Mouse (Mus musculus) retina, adult 2 months (tissue): ENCODE data around the gene Tenm2.

Source experiments
- DNase-seq: peaks from one replicate; pipeline ENCODE4 v3.0.0-alpha.2; 2012; ENCODE audit warnings: low read depth, low spot score

Tenm2 gene

GRCm38 (mm10) chr11:36219586-36219985 lies 1016.2 kb downstream of the Tenm2 start:
- DNase-seq, result no peak

DNA sequence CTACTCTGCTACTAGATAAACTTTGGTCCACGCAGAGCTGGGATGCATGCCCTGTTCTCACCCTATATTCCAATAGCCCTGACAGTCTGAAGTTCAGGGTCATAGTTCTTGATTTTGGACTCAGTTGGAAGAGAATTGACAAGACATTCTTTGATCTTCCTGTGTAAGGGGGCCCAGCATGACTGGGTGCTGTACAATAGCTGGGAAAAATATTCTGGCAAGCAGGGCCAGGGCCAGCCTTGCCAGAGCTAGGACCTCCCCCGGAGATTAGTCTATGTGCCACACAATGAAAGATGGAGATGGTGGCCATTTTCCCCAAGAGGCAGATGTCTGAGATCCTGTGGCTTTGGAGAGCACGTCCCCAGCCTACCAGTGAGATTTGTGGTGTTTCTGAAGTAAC lies 1021.2 kb downstream of the Tenm2 start:
- no peak for DNase-seq

DNA sequence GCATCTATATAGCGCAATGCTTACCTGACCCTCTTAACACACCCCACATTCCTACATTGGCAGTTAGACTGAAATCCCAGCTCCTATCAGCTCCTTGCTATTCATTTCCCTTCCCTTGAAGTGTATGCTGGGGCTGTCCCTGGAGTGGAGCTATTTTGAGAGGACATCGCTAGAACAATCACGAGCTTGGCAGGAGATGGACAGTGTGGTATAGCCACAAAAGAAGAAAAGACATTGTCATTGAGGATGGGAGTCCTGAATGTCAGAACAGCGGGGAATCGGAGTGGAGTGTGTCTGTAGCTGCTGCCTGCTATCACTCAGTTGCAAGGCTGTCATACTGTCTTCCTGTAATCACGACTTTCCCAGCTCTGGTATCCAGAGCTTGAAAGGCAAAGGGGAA lies 1031.4 kb downstream of the Tenm2 start:
- DNase-seq, result no peak

DNA sequence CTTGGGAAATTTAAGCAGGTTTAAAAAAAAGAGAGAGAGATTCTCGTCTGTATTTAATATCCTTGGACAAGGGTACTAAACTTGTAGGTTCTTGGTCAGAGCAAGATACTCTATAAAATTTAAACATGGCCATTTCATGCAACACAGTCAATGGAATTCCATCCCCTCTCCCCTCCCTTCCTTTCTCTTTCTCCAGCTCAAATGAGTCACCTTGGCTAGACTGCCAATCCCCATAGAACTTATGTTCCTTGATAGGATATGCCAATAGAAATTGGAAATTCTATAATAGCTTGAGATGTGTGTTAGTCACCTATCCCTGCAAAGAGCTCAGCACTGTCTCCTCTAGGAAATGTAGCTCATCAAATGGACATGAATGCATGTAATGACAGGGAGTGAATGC lies 1031.9 kb downstream of the Tenm2 start:
- no peak for DNase-seq

DNA sequence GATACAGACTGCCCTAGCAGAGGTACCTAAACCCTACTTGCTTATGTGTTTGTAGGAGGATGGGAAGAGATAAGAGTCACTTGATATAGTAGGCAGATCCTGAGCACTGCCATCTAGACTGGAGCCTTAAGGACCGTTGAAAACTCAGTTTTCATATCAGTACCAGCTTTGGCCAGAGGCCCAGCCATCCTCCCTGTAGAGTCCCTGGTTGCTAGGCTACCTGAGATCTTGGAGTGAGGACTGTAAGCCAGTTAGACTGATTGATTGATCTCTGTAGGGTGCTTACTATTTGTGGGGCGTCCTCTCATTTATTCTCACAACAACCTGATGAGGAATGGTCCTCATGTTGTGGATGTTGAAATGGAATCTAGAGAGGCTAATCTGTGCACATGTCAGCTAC lies 1041.4 kb downstream of the Tenm2 start:
- no peak for DNase-seq

DNA sequence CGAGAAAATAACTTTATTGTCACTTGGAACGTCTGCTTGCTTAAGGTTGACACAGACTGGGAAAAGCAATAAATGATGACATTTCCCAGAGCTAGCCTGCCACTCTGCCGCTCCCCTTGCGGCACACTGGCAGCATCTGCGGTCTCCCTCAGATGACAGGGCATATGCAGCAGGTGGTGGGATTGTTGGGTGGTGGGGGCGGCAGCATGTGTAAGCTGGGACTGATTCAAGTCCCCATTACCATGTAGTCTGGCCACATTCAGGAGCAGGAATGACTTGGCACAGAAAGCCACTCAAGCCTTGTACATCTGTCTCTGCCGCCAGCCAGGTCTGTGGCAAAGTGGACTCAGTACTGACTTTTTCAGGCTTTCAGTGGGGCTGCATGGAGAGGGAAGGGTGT lies 1059.7 kb downstream of the Tenm2 start:
- DNase-seq, result no peak

GRCm38 (mm10) chr11:36173076-36173690 lies 1062.6 kb downstream of the Tenm2 start:
- DNase-seq, result no peak

DNA sequence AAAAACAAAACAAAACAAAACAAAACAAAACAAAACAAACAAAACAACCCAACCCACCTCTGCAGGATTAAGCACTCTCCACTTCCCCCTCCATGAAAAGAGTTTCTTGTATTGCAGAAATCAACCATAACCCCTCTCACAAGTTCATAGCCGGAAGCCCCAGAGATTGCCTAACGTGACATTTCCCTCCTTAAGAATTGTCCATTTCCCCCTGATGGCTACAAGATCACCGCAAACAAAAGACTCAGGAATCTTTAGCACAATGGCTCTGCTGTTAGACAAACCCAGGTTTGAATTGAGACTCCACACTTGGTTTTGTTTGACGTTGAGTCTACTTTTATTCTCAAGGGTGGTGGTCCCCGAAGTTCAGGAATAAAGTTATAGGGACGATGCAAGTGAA lies 1063.2 kb downstream of the Tenm2 start:
- DNase-seq, result no peak

- DNase-seq, result no peak
Observed at GRCm38 (mm10) chr11:36171991-36172390, 1063.8 kb downstream of the Tenm2 start.

GRCm38 (mm10) chr11:36171221-36171620 lies 1064.5 kb downstream of the Tenm2 start:
- no peak for DNase-seq

GRCm38 (mm10) chr11:36169738-36170137 lies 1066.0 kb downstream of the Tenm2 start:
- no peak for DNase-seq

- DNase-seq, result no peak
Observed at GRCm38 (mm10) chr11:36168921-36169537, 1066.7 kb downstream of the Tenm2 start.

DNA sequence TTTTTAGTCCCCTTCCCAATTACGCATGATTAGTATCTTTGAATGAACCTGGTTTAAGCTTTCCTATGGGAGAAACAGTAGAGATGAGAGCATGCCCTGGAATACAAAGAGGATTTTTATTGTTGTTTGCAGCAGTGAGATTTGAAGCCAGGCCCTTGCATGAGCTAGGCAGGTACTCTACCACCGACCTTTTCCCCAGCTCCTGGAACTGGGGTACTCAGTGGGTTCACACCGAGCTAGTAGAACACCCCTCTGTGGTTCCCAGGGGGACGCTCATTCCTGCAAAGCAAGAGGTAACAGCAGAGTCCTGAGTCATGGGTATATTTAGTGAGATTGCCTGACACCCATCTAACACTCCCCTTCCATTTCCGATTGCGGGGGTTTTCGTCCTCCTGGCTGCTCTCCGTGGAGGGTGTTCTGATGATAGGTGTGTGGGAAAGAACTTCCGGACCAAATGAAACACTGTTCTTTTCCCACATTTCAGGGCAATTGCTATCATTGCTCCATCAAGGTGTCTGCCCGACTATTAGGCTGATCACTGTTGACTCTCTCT lies 1067.9 kb downstream of the Tenm2 start:
- DNase-seq, result no peak

- DNase-seq, result no peak
Observed at GRCm38 (mm10) chr11:36163580-36163979, 1072.2 kb downstream of the Tenm2 start.

GRCm38 (mm10) chr11:36161765-36162321 lies 1073.9 kb downstream of the Tenm2 start:
- DNase-seq, result no peak

DNA sequence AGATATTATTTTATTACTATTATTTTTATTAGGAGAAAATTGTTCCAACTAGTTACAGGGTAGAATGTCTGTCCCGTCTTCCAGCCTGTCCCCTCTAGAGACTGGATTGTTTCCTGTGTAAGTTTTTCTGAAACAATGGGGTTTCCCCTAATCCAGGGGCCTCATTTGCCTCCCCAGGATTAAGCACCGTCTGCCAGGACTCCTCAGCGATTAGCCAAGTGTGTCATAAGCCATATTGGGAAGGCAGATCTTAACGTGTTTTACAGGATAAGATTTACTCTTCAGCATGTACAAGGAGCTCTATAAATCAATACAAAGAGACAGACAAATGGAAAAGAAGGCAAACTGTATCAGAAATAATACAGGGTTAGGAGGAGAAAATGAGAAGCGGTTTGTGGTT lies 1082.3 kb downstream of the Tenm2 start:
- no peak for DNase-seq

GRCm38 (mm10) chr11:36153011-36153410 lies 1082.8 kb downstream of the Tenm2 start:
- no peak for DNase-seq

GRCm38 (mm10) chr11:36152226-36152625 lies 1083.5 kb downstream of the Tenm2 start:
- no peak for DNase-seq

DNA sequence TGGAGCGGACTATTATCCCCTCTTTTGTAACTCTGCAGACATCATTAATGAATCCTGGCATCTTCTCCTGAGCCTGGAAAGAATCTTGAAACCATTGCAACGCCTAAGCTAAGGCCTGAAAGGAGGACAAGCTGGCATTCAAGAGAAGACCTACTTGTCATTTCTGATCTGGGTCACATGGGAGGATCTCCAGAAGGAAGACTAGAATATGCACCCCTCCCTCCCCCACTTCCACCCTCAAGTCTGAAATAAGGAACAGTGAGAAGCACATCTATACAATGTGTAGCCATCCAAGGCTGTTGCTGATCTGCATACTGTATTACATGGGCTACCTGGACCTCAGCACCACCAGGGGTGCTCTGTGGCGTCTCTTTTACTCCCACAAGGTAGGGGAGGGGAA lies 1086.7 kb downstream of the Tenm2 start:
- no peak for DNase-seq

DNA sequence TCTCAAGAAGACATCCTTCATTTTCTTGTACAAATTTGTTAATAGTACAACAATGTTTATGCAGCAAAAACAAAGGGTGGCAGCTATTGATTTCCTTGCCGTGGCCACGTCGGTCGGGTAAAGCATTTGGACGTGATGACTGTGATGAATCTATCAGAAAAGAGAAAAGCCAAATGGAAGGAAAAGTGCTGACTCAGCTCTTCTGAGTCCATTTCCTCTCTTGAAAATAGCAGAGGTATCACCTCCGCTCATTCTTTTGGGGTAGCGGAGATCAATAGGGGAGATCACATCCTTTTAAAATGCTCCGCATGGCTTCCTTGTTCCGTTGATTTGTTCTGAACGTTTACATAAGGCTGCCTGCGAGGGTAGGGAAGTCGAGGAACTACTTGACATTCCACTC lies 1090.7 kb downstream of the Tenm2 start:
- DNase-seq, result no peak

- DNase-seq, result no peak
Observed at GRCm38 (mm10) chr11:36140411-36140810, 1095.4 kb downstream of the Tenm2 start.

GRCm38 (mm10) chr11:36139521-36139920 lies 1096.2 kb downstream of the Tenm2 start:
- DNase-seq, result no peak

DNA sequence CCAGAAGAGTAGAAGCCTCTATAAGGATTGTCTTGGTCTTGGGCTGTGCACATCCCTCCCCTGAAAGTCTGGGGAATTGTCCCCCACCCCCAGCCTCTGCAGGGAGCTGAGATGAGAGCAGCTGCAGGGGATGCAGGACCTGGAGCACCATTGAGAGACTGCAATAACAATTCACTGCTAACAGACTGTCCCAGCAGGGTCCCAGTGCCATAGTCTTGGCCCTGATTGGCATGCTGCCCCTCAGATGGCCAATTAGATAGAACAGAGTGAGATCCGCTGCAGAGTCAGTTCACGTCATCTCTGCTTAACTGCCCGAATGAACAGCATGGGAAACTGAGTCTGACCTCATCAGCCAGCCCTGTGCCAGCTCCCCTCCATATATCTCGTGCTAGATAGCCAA lies 1097.9 kb downstream of the Tenm2 start:
- no peak for DNase-seq
